Mouse (Mus musculus): Measurements from ENCODE around the gene Scin. TPM values are rescaled to one million over a fixed set of nuclear protein-coding genes. Genes with fewer than 3 reads are reported as not detected.
A peak's percentile ranks its signal among the peaks of the same experiment; 100 is the strongest.

Scin gene
- polyA plus RNA-seq, 1 experiment from 2014 or later, result 0.21 TPM

- Histone ChIP-seq H3K27ac (replicated peaks; ENCODE audit: low read depth, low read length) (no peak overlapping the region), H3K9me3 (replicated peaks; ENCODE audit: control insufficient read depth, low read length) (no peaks in the 10 kb centered on the region), H3K4me2 (ENCODE audit: low read depth, low read length) (no peak overlapping the region), H3K27me3 (ENCODE audit: control insufficient read depth, insufficient read depth, low read length) (no peaks in the 10 kb centered on the region), H3K4me1 (ENCODE audit: control insufficient read depth, insufficient read depth, low read length) (no peaks in the 10 kb centered on the region), H3K36me3 (replicated peaks; ENCODE audit: control insufficient read depth, insufficient read depth, low read depth, low read length) (no peaks in the 10 kb centered on the region), H3K4me3 (ENCODE audit: low read depth, low read length) (no peak overlapping the region), H3K9ac (replicated peaks; ENCODE audit: low read length) (no peak overlapping the region)
- DNase-seq (ENCODE audit: low spot score) (no peak), ATAC-seq (replicated peaks; ENCODE audit: insufficient number of reproducible peaks, low FRiP score, low TSS enrichment, low read depth) (no peak)
- 76% methylated on average over 5 of the region's 5 CpGs for WGBS
These were observed 48.2 kb downstream of the Scin start for GRCm38 (mm10) chr12:40085731-40086322.

GRCm38 (mm10) chr12:40082453-40083238 lies 51.4 kb downstream of the Scin start:
- Histone ChIP-seq H3K4me1 (ENCODE audit: control insufficient read depth, insufficient read depth, low read length) (no peaks in the 10 kb centered on the region), H3K27me3 (ENCODE audit: control insufficient read depth, insufficient read depth, low read length) (no peaks in the 10 kb centered on the region), H3K4me2 (ENCODE audit: low read depth, low read length) (no peak overlapping the region), H3K9me3 (replicated peaks; ENCODE audit: control insufficient read depth, low read length) (no peaks in the 10 kb centered on the region), H3K36me3 (replicated peaks; ENCODE audit: control insufficient read depth, insufficient read depth, low read depth, low read length) (no peaks in the 10 kb centered on the region), H3K27ac (replicated peaks; ENCODE audit: low read depth, low read length) (no peak overlapping the region), H3K4me3 (ENCODE audit: low read depth, low read length) (no peak overlapping the region), H3K9ac (replicated peaks; ENCODE audit: low read length) (no peak overlapping the region)
- ATAC-seq (replicated peaks; ENCODE audit: insufficient number of reproducible peaks, low FRiP score, low TSS enrichment, low read depth) (no peak), DNase-seq (ENCODE audit: low spot score) (peak; percentile 75)
- 48% methylated on average over 5 of the region's 6 CpGs for WGBS

GRCm38 (mm10) chr12:40082048-40082447 lies 52.0 kb downstream of the Scin start:
- no peak overlapping the region for H3K4me3 ChIP-seq (ENCODE audit: low read depth, low read length)
- H3K27me3 ChIP-seq (ENCODE audit: control insufficient read depth, insufficient read depth, low read length), result no peaks in the 10 kb centered on the region
- H3K27ac ChIP-seq (replicated peaks; ENCODE audit: low read depth, low read length), result no peak overlapping the region
- H3K4me2 ChIP-seq (ENCODE audit: low read depth, low read length), result no peak overlapping the region
- H3K36me3 ChIP-seq (replicated peaks; ENCODE audit: control insufficient read depth, insufficient read depth, low read depth, low read length), result no peaks in the 10 kb centered on the region
- DNase-seq (ENCODE audit: low spot score) (no peak), ATAC-seq (replicated peaks; ENCODE audit: insufficient number of reproducible peaks, low FRiP score, low TSS enrichment, low read depth) (no peak)
- WGBS, result 80% methylated on average over 5 of the region's 5 CpGs
- H3K9me3 ChIP-seq (replicated peaks; ENCODE audit: control insufficient read depth, low read length), result no peaks in the 10 kb centered on the region
- no peak overlapping the region for H3K9ac ChIP-seq (replicated peaks; ENCODE audit: low read length)
- no peaks in the 10 kb centered on the region for H3K4me1 ChIP-seq (ENCODE audit: control insufficient read depth, insufficient read depth, low read length)

- Histone ChIP-seq H3K9ac (replicated peaks; ENCODE audit: low read length) (no peak overlapping the region), H3K9me3 (replicated peaks; ENCODE audit: control insufficient read depth, low read length) (no peaks in the 10 kb centered on the region), H3K4me1 (ENCODE audit: control insufficient read depth, insufficient read depth, low read length) (no peaks in the 10 kb centered on the region), H3K27me3 (ENCODE audit: control insufficient read depth, insufficient read depth, low read length) (no peaks in the 10 kb centered on the region), H3K4me2 (ENCODE audit: low read depth, low read length) (no peak overlapping the region), H3K27ac (replicated peaks; ENCODE audit: low read depth, low read length) (no peak overlapping the region), H3K36me3 (replicated peaks; ENCODE audit: control insufficient read depth, insufficient read depth, low read depth, low read length) (no peaks in the 10 kb centered on the region), H3K4me3 (ENCODE audit: low read depth, low read length) (no peak overlapping the region)
- DNase-seq (ENCODE audit: low spot score) (no peak), ATAC-seq (replicated peaks; ENCODE audit: insufficient number of reproducible peaks, low FRiP score, low TSS enrichment, low read depth) (no peak)
- WGBS, result 61% methylated on average over 5 of the region's 5 CpGs
These were observed 60.4 kb downstream of the Scin start for GRCm38 (mm10) chr12:40073660-40074059.

- H3K9ac ChIP-seq (replicated peaks; ENCODE audit: low read length), result no peak overlapping the region
- ATAC-seq (replicated peaks; ENCODE audit: insufficient number of reproducible peaks, low FRiP score, low TSS enrichment, low read depth), result no peak
- WGBS, result 60% methylated on average over 1 of the region's 1 CpGs
These were observed 87.0 kb downstream of the Scin start for GRCm38 (mm10) chr12:40047024-40047423.

GRCm38 (mm10) chr12:40043816-40044585 lies 90.0 kb downstream of the Scin start:
- no peaks in the 10 kb centered on the region for H3K36me3 ChIP-seq (replicated peaks; ENCODE audit: control insufficient read depth, insufficient read depth, low read depth, low read length)
- 90% methylated on average over 8 of the region's 8 CpGs for WGBS
- ATAC-seq (replicated peaks; ENCODE audit: insufficient number of reproducible peaks, low FRiP score, low TSS enrichment, low read depth) (no peak), DNase-seq (ENCODE audit: low spot score) (no peak)
- H3K27ac ChIP-seq (replicated peaks; ENCODE audit: low read depth, low read length), result no peak overlapping the region
- no peak overlapping the region for H3K9ac ChIP-seq (replicated peaks; ENCODE audit: low read length)
- H3K27me3 ChIP-seq (ENCODE audit: control insufficient read depth, insufficient read depth, low read length), result no peaks in the 10 kb centered on the region
- H3K4me3 ChIP-seq (ENCODE audit: low read depth, low read length), result no peak overlapping the region
- no peak overlapping the region for H3K4me2 ChIP-seq (ENCODE audit: low read depth, low read length)
- no peaks in the 10 kb centered on the region for H3K9me3 ChIP-seq (replicated peaks; ENCODE audit: control insufficient read depth, low read length)
- no peaks in the 10 kb centered on the region for H3K4me1 ChIP-seq (ENCODE audit: control insufficient read depth, insufficient read depth, low read length)

More at GRCm38 (mm10) chr12:40047024-40047423, 87.0 kb downstream of the Scin start:
- H3K27me3 ChIP-seq (ENCODE audit: control insufficient read depth, insufficient read depth, low read length), result no peaks in the 10 kb centered on the region
- no peaks in the 10 kb centered on the region for H3K36me3 ChIP-seq (replicated peaks; ENCODE audit: control insufficient read depth, insufficient read depth, low read depth, low read length)
- no peaks in the 10 kb centered on the region for H3K4me1 ChIP-seq (ENCODE audit: control insufficient read depth, insufficient read depth, low read length)
- no peaks in the 10 kb centered on the region for H3K9me3 ChIP-seq (replicated peaks; ENCODE audit: control insufficient read depth, low read length)
- no peak overlapping the region for H3K27ac ChIP-seq (replicated peaks; ENCODE audit: low read depth, low read length)
- no peak overlapping the region for H3K4me3 ChIP-seq (ENCODE audit: low read depth, low read length)
- DNase-seq (ENCODE audit: low spot score), result no peak
- no peak overlapping the region for H3K4me2 ChIP-seq (ENCODE audit: low read depth, low read length)

DNA sequence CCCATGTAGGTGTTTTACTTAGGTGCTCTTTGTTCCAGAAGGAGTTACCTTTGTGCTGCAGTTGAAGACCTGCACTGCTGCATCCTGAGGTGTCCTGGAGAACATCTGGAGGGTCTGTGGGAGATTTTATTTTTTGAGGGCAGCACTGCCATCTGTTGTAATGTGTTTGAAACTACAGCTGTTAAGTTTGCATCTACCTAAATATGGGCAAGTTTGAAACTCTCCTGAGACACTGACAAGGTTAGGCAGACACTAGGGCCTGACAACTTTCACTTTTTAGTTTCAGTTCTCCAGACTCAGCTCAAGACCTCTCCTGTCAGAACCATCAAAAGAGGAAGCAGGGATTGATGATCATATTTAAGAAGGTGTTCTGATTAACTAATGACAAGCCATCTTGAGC lies 94.0 kb downstream of the Scin start:
- DNase-seq (ENCODE audit: low spot score) (peak; percentile 68), ATAC-seq (replicated peaks; ENCODE audit: insufficient number of reproducible peaks, low FRiP score, low TSS enrichment, low read depth) (no peak)
- no peaks in the 10 kb centered on the region for H3K9me3 ChIP-seq (replicated peaks; ENCODE audit: control insufficient read depth, low read length)
- no peak overlapping the region for H3K9ac ChIP-seq (replicated peaks; ENCODE audit: low read length)
- no peaks in the 10 kb centered on the region for H3K4me1 ChIP-seq (ENCODE audit: control insufficient read depth, insufficient read depth, low read length)
- no peak overlapping the region for H3K27ac ChIP-seq (replicated peaks; ENCODE audit: low read depth, low read length)
- no peak overlapping the region for H3K4me2 ChIP-seq (ENCODE audit: low read depth, low read length)
- no peaks in the 10 kb centered on the region for H3K36me3 ChIP-seq (replicated peaks; ENCODE audit: control insufficient read depth, insufficient read depth, low read depth, low read length)
- no peaks in the 10 kb centered on the region for H3K27me3 ChIP-seq (ENCODE audit: control insufficient read depth, insufficient read depth, low read length)
- no peak overlapping the region for H3K4me3 ChIP-seq (ENCODE audit: low read depth, low read length)

Measured in embryonic facial prominence, embryonic 11.5 days (tissue).